Mouse (Mus musculus): ENCODE data around the gene Dact3.

GRCm38 (mm10) chr7:16874756-16875309 lies 284 bp upstream of the Dact3 start:
- TF ChIP-seq CTCF (IDR thresholded peaks at IDR 0.05; ENCODE audit: insufficient read depth, low read length) (no peak), POLR2A (IDR thresholded peaks at IDR 0.05; ENCODE audit: borderline replicate concordance, extremely low read depth, low read depth, low read length) (no peak)
